Mouse (Mus musculus): ENCODE measurements around the gene Hao1. TPM values are rescaled to one million over a fixed set of nuclear protein-coding genes. Genes with fewer than 3 reads are reported as not detected.

Gene Hao1
- polyA plus RNA-seq, 1 experiment: 0.04 TPM

DNA sequence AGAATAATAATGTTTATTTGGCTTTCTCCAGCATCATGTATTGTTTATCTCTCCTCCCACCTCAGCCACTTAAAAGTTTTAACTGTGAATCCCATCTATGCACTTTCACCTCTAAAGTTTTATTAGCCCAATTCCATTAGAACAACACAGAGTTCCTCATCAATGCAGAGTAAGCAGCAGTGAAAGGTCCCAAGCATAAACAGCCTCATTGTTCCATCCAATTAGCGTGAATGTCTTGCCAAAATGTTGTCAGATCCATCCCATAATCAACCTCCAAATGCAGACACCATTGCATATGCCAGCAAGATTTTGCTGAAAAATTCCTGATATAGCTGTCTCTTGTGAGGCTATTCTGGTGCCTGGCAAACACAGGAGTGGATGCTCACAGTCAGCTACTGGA is 101.4 kb downstream of the Hao1 start:
- 86% methylated on average over 1 of the region's 1 CpGs for WGBS
- no peak for DNase-seq
- H3K4me1 ChIP-seq (replicated peaks; ENCODE audit: control insufficient read depth, insufficient read depth, low read length): no peaks in the 10 kb centered on the region
- H3K27ac ChIP-seq (ENCODE audit: control insufficient read depth, insufficient read depth, low read length): no peak overlapping the region
- H3K4me3 ChIP-seq (ENCODE audit: control insufficient read depth, insufficient read depth, low read length): no peak overlapping the region
- no peaks in the 10 kb centered on the region for H3K36me3 ChIP-seq (ENCODE audit: control insufficient read depth, insufficient read depth, low read length)
- no peaks in the 10 kb centered on the region for H3K27me3 ChIP-seq (ENCODE audit: control insufficient read depth, insufficient read depth, low read length)
- TF ChIP-seq POLR2A (IDR thresholded peaks at IDR 0.05; ENCODE audit: control insufficient read depth, extremely low read depth, insufficient read depth, low read length, poor library complexity) (no peak), CTCF (IDR thresholded peaks at IDR 0.05; ENCODE audit: borderline replicate concordance, control insufficient read depth, extremely low read depth, insufficient read depth, low read length, poor library complexity) (no peak)

DNA sequence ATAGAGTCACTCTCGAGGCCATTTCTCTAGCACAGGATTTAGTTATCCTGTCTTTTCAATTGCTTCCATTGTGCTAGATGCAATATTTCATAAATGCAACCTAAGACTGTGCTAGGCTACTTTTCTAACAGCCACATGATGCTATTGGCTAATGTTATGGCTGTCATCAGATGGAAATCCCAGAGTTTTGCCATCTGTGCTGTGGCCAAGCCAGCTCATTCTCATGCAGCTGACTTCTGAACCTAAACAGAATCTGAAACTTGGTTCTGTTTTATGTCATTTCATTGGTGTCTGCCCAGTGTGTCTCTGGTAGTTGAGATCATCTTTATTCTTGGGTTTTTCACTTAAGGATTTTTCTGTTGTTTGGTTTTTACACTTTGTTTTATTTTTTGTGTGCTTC is 103.2 kb downstream of the Hao1 start:
- H3K4me3 ChIP-seq (ENCODE audit: control insufficient read depth, insufficient read depth, low read length): no peak overlapping the region
- H3K27me3 ChIP-seq (ENCODE audit: control insufficient read depth, insufficient read depth, low read length): no peaks in the 10 kb centered on the region
- no peak overlapping the region for H3K27ac ChIP-seq (ENCODE audit: control insufficient read depth, insufficient read depth, low read length)
- no peak for TF ChIP-seq POLR2A (IDR thresholded peaks at IDR 0.05; ENCODE audit: control insufficient read depth, extremely low read depth, insufficient read depth, low read length, poor library complexity)
- TF ChIP-seq CTCF (IDR thresholded peaks at IDR 0.05; ENCODE audit: borderline replicate concordance, control insufficient read depth, extremely low read depth, insufficient read depth, low read length, poor library complexity): no peak
- H3K4me1 ChIP-seq (replicated peaks; ENCODE audit: control insufficient read depth, insufficient read depth, low read length): no peaks in the 10 kb centered on the region
- H3K36me3 ChIP-seq (ENCODE audit: control insufficient read depth, insufficient read depth, low read length): no peaks in the 10 kb centered on the region
- 72% methylated on average over 1 of the region's 1 CpGs for WGBS
- DNase-seq: no peak

Other genes starting within 250 kb of the Hao1 start
- 4.7 and 5.0 TPM in 2 replicates for gene Tmx4, start 89.8 kb upstream of the Hao1 start, polyA plus RNA-seq (2012; rRNA removed)
- 0.29 and 0.32 TPM in 2 replicates for gene Plcb1, start 231.7 kb upstream of the Hao1 start, polyA plus RNA-seq (2012; rRNA removed)

All from thymus, adult 2 months (tissue).